Mouse (Mus musculus): ENCODE data around the gene Rspry1.
A peak's percentile ranks its signal among the peaks of the same experiment; 100 is the strongest.

Rspry1 gene

DNA sequence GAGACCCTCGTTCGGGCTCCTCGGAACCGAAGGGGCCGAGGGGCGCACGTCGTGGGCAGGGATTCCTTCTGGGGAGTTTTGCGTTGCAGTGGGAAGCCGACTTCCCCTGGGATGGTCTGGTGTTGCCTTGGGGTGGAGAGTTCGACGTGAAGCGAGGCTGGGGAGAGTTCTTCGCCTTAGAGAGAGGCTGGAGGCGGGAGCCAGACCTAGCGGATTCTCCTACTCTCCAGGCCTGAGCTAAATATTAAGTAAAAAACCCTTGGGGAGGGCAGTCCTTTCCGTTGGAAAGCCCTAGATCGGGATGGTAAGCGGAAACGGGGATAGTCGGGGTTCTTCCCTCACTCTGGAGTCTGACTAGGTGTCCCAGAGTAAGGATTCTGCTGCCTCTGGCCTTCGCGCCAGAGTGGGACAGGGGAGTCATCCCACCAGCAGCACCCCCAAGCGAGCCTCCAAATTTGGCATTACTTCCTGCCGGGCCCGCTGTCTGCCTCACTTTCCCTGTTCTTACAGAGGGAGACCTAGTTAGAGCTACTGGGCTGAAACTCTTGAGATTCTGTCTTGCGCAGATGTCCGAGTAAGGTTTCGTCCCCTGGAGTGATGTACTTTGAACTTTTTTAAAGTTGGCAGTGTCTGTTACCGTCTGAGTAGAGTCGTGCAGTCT is 864 bp downstream of the Rspry1 start:
- peak; percentile 47 for DNase-seq (ENCODE audit: low read depth, low spot score)

DNA sequence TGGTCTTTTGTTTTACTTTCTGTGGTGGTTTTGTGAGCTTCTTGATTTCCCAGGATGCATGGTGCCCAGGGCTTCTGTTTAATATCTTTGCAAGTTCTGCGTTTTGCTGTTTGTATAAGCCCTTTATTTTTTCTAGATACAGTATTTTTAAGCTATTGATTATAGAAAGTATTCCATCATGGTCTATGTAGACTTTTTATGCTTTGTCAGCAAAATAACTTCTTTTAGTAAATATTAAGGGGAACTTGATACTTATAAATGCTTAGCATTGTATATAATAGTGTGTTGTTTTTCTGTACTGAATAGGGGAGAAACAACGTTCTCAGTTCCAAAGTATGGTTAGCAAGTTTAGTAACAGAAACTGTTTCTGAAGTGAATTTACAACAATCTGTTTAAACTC is 2.3 kb downstream of the Rspry1 start:
- no peak for DNase-seq (ENCODE audit: low read depth, low spot score)

- peak; percentile 29 for DNase-seq (ENCODE audit: low read depth, low spot score)
Observed at GRCm38 (mm10) chr8:94607064-94607463, 5.3 kb downstream of the Rspry1 start.

DNA sequence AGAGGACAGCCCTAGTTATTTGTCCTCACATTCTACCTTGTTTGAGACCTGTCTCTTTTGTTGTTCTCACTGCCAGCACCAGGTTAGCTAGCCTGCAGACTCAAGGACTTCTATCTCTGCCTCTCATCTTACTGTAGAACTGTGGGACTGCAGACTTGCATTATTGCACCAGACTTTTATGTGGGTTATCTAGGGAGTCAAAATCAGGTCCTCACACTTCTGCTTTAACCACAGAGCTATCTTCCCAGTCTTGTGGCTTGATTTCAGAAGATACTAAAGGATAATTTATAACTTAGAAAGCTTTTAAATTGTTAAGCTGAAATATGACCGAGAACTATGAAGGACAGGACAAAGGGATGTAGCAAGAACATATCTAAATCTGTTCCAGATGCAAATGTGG is 23.1 kb downstream of the Rspry1 start:
- DNase-seq (ENCODE audit: low read depth, low spot score): no peak

DNA sequence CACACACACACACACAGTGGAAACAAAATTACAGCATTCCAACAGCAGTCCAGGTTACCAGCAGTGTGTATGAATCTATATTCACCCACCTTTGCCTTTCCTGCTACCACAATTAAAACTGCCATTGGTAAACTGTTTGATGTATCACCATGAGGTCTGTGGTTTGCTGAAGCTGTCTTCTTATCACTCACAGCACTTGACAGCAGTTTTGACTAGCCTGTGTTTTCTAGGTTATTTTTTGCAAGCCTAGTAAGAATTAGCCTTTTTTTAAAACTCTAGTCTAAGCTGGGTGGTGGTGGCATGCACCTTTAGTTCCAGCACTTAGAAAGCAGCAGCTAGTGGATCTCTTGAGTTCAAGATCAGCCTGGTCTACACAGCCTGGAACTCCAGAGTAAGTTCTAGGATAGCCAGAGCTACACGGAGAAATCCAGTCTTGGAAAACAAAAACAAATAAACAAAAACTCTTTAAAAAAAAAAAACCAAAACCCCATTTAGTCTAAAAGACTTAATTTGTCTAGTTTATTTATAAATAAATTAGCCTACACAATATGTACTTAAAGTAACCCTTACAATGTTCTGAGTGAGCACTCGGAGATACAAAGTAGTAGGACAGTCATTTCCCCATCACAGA is 31.9 kb downstream of the Rspry1 start:
- peak; percentile 67 for DNase-seq (ENCODE audit: low read depth, low spot score)

DNA sequence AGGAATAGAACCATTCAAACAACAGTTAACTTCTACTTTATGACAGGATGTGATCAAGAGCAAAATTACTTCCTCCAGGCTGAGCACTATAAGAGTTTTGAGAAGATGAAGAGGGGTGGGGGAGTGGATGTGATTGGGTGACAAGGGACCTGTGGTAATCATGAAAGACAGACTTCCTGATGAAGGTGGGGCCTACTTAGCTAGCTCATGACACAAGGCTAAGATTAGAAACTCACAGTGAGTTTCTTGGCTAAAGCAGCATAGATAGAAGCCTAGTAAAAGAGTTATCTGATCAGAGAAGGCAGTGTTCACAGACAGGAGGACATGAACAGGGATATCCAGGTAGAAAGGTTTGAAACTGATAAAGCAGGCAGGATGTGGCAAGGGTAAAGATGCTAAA is 32.5 kb downstream of the Rspry1 start:
- peak; percentile 89 for DNase-seq (ENCODE audit: low read depth, low spot score)

GRCm38 (mm10) chr8:94641183-94641582 is 39.4 kb downstream of the Rspry1 start:
- no peak for DNase-seq (ENCODE audit: low read depth, low spot score)

DNA sequence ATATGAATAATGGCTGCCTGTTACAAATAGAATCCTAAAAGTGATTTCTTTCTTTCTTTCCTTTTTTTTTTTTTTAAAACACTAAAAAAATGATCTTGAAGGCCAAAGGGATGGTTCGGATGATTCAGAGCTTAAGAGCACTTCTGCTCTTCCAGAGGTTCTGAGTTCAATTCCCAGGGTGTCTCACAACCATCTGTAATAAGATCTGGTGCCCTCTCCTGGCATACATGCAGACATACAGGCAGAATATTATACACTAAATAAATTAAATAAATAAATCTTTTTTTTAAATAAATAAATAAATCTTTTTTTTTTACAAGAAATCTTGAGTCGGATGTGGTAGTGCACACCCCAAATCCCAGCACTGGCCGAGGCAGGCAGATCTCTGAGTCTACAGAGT is 40.2 kb downstream of the Rspry1 start:
- DNase-seq (ENCODE audit: low read depth, low spot score): no peak

- DNase-seq (ENCODE audit: low read depth, low spot score): no peak
Observed at GRCm38 (mm10) chr8:94645202-94645601, 43.5 kb downstream of the Rspry1 start.

DNA sequence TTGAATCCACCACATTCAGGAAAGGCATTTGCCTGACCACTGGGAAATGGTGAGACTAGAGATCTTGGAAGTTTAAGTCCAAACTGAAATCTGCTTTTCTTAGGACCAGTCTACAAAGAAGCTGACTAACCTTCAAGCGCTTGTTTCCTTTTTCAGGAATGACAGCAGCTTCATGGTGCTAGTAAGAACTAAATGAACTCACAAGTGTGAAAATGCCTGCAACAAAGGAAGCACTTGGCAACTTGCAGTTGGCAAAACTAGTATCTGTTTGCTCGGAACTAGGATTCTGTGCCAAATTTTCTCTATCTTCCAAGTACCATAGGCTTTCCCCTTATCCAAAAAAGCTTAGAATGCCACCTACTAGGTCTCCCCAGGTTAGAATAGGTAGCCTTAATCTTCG is 44.4 kb downstream of the Rspry1 start:
- DNase-seq (ENCODE audit: low read depth, low spot score): no peak

DNA sequence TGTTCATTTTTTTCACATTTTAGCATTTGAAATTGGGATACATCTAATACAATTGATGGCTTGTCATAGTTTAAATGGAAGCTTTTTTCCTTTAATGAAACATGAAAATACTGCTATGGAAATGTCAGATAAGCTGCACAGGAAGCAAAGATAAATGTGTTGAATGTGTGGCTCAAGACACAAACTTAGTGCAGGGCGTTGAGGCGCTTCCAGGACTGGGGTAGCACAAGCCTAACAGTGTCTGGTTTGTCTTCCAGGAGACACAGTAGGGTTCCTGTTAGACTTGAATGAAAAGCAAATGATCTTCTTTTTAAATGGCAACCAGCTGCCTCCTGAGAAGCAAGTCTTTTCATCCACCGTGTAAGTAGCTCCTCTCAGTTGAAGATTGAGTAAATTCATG is 47.8 kb downstream of the Rspry1 start:
- no peak for DNase-seq (ENCODE audit: low read depth, low spot score)

- DNase-seq (ENCODE audit: low read depth, low spot score): no peak
Observed at GRCm38 (mm10) chr8:94652951-94653350, 51.2 kb downstream of the Rspry1 start.

GRCm38 (mm10) chr8:94654994-94655393 is 53.3 kb downstream of the Rspry1 start:
- DNase-seq (ENCODE audit: low read depth, low spot score): no peak

- no peak for DNase-seq (ENCODE audit: low read depth, low spot score)
Observed at GRCm38 (mm10) chr8:94658031-94658430, 56.3 kb downstream of the Rspry1 start.

GRCm38 (mm10) chr8:94660418-94660817 is 58.7 kb downstream of the Rspry1 start:
- no peak for DNase-seq (ENCODE audit: low read depth, low spot score)

- no peak for DNase-seq (ENCODE audit: low read depth, low spot score)
Observed at GRCm38 (mm10) chr8:94664722-94665121, 63.0 kb downstream of the Rspry1 start.

DNA sequence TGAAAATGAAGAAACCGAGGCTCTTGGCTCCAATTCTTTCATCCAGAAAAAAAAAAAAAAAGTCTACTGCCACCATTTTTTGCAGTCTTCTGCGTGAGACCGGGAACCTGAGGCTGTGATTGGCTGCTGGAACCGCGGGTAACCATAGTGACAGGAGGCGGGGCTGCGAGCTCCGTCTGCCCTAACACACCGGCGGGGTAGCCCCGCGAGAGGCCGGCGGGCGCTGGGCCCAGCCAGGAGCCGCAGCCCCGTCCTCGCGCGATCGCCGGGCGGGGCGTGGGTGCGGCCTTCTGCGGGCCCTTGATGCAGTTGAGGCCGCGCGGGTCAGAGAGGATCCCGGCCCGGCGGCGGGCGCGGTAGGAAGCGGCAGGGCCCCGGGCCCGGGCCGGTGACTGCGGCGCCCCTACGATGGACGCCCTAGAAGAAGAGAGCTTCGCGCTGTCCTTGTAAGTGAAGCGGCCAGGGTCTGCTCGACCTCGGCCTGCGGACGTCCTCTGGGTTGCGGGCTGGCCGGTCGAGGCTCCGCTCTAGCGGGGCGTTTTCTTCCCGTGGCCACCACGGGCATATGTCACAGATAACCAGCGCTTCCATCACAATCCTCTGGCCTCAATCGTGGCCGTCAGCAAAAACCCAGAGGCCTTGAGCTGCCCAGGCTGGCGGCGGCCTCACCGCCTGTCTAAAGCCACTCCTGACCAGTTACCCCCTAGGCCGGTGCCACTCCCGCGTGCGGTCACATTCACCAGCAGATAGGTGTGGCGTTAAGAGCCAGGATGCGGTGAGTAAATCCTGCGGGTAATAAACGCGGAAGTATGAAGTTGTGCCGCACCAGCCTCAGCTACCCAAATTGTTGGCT is 64.9 kb downstream of the Rspry1 start, which contains the start of gene Arl2bp:
TSS of gene Arl2bp (plus strand) at position 145 of the 853 bp plus-strand sequence.
- peak; percentile 95 for DNase-seq (ENCODE audit: low read depth, low spot score)

- no peak for DNase-seq (ENCODE audit: low read depth, low spot score)
Observed at GRCm38 (mm10) chr8:94674384-94674783, 72.6 kb downstream of the Rspry1 start.

GRCm38 (mm10) chr8:94675923-94676322 is 74.2 kb downstream of the Rspry1 start:
- no peak for DNase-seq (ENCODE audit: low read depth, low spot score)

- DNase-seq (ENCODE audit: low read depth, low spot score): no peak
Observed at GRCm38 (mm10) chr8:94678582-94678981, 76.8 kb downstream of the Rspry1 start.

DNA sequence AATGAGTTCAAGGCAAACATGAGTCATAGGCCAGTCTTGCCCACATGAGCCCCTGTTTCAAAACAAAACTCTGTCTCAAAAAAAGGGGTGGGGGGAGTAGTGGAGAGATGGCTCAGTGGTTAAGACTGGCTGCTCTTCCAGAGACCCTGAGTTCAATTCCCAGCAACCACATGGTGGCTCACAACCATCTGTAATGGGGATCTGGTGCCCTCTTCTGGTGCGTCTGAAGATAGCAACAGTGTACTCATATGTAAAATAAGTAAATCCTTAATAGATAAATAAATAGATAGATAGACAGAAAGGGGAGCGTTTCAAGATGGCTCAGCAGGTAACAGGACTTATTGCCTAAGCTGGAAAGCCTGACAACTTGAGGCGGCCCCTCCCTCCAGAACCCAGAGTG is 78.7 kb downstream of the Rspry1 start:
- DNase-seq (ENCODE audit: low read depth, low spot score): no peak

DNA sequence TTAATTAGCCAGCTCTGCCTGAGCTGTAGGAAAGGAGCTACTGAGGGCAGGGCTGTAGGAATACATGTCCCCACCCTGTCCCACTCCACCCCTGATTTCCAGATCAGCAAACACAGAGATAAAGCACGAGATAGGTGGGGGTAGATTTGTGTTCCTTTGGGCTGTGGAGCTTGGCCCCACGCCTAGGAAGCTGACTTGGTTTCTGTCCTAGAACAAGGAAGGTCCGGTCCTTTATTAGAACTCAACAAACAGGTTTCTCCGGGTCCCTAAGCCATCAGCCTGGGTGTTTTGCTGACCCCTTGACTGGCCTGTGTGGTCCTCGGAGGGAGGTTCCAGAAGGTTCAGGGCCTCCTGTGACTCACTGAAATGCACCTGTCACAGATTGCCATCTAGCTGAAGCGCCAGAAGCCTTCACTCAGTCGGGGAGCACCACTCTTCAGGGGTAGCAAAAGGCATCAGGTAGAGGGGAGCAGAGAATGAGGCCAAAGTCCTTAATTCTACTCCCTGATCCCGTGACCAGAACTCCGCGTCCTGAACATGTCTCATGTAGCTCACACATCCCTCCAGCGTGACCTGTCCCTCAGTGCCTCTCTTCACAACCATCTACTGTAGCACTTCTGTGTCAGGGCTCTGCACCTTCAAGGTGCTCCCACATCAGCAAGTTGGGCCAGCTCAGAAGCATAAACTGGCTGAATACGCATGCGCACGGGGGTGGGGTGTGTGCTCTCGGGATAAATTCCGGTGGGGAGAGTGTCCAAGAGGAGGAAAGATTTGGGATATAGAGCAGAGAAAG is 81.2 kb downstream of the Rspry1 start:
- no peak for DNase-seq (ENCODE audit: low read depth, low spot score)

Data from CD4-positive helper T cell, adult 2 months (primary cell).